Mouse (Mus musculus): ENCODE measurements at regions not wholly inside any gene's neighbourhood (a gene's known extent, or its start where the extent isn't known, plus 50 kb on each side); places are given as distances from the start of the nearest gene placed in this dataset. TPM values are rescaled to one million over a fixed set of nuclear protein-coding genes. Genes with fewer than 3 reads are reported as not detected.

GRCm38 (mm10) chr16:92899704-92900103 is 73.8 kb upstream of the Runx1 start:
- no peak overlapping the region for H3K9ac ChIP-seq
- no peak overlapping the region for H3K27ac ChIP-seq
- no peaks in the 10 kb centered on the region for H3K4me1 ChIP-seq (replicated peaks)
- no peak overlapping the region for H3K4me2 ChIP-seq
- 74% methylated on average over 1 of the region's 1 CpGs for WGBS
- H3K4me3 ChIP-seq, result no peak overlapping the region
- ATAC-seq (replicated peaks; ENCODE audit: insufficient number of reproducible peaks, insufficient read depth, low FRiP score, low read depth), result no peak
- H3K9me3 ChIP-seq (replicated peaks), result no peaks in the 10 kb centered on the region
- no peaks in the 10 kb centered on the region for H3K36me3 ChIP-seq
- peaks cover 42% of the 10 kb centered on the region for H3K27me3 ChIP-seq

DNA sequence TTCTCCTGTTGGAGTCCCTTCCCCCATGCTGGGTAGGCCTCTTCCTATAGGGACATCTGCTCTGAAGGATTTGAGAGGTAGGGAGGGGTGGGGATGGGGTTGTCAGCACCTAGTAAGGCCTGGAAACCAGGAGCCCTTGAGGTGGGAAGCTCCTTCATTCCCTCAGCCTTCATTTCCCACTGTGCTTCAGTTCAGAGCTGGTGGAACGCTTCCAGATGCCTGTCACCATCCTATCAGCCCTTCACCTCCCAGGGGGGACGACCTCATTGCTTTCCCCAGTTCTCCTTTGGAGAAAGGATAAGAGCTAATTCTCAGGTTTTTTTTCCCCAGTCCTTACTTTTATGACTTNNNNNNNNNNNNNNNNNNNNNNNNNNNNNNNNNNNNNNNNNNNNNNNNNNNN is 65.8 kb upstream of the Runx1 start:
- no peak overlapping the region for H3K4me2 ChIP-seq
- no peak overlapping the region for H3K9ac ChIP-seq
- H3K27me3 ChIP-seq, result peaks cover 64% of the 10 kb centered on the region
- no peaks in the 10 kb centered on the region for H3K36me3 ChIP-seq
- H3K9me3 ChIP-seq (replicated peaks), result no peaks in the 10 kb centered on the region
- H3K4me1 ChIP-seq (replicated peaks), result peaks cover 12% of the 10 kb centered on the region
- 12% methylated on average over 2 of the region's 2 CpGs for WGBS
- no peak overlapping the region for H3K27ac ChIP-seq
- no peak overlapping the region for H3K4me3 ChIP-seq
- ATAC-seq (replicated peaks; ENCODE audit: insufficient number of reproducible peaks, insufficient read depth, low FRiP score, low read depth), result peak; percentile 47; the same call in 1 of the 2 replicates

DNA sequence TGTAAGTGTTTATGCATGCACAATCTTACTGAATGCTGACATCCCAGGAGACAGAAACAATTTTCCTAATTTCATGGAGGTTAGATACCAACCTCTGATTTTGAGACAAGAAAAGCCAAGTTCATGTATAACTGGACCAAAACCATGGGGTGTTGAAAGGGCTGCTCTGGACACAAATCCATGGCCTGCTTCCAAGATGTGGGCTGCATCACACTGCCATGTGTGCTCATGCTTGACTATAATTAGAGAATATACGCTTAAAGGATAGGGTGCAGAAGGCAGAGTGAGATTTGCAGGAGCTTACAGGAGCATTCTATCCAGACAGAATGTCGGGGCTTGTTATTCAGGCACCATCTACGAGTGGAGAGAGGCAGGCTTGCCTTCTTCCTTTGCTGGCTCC is 64.8 kb upstream of the Runx1 start:
- no peaks in the 10 kb centered on the region for H3K36me3 ChIP-seq
- H3K4me3 ChIP-seq, result no peak overlapping the region
- H3K27me3 ChIP-seq, result peaks cover 65% of the 10 kb centered on the region
- no peak overlapping the region for H3K9ac ChIP-seq
- ATAC-seq (replicated peaks; ENCODE audit: insufficient number of reproducible peaks, insufficient read depth, low FRiP score, low read depth), result no peak
- H3K4me2 ChIP-seq, result no peak overlapping the region
- no peaks in the 10 kb centered on the region for H3K9me3 ChIP-seq (replicated peaks)
- H3K27ac ChIP-seq, result no peak overlapping the region
- WGBS, result 32% methylated on average over 3 of the region's 3 CpGs
- H3K4me1 ChIP-seq (replicated peaks), result peaks cover 12% of the 10 kb centered on the region

DNA sequence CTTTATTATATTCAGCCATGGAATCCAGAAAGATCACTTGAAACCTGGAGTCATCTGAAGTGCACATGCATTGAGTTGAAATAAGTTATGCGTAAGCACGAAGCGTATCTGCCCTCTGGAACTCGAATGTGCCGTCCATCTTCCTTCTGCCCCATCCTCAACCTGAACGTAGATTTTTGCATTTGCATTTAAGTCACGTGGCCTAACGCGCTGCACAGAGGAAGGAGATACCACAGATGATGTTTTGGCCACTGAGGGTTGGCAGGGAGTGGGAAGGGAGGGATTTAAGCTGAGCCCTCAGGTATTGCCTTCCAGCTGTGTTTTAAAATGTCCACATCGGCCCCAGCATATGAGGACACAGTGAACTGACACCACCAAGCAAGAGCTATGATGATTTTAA is 63.6 kb upstream of the Runx1 start:
- Histone ChIP-seq H3K4me1 (replicated peaks) (peaks cover 12% of the 10 kb centered on the region), H3K4me2 (no peak overlapping the region), H3K9ac (no peak overlapping the region), H3K27me3 (peaks cover 75% of the 10 kb centered on the region), H3K9me3 (replicated peaks) (no peaks in the 10 kb centered on the region), H3K27ac (no peak overlapping the region), H3K4me3 (no peak overlapping the region), H3K36me3 (no peaks in the 10 kb centered on the region)
- no peak for ATAC-seq (replicated peaks; ENCODE audit: insufficient number of reproducible peaks, insufficient read depth, low FRiP score, low read depth)
- 88% methylated on average over 10 of the region's 10 CpGs for WGBS

GRCm38 (mm10) chr16:92886226-92886625 is 60.3 kb upstream of the Runx1 start:
- no peaks in the 10 kb centered on the region for H3K9me3 ChIP-seq (replicated peaks)
- ATAC-seq (replicated peaks; ENCODE audit: insufficient number of reproducible peaks, insufficient read depth, low FRiP score, low read depth), result no peak
- peaks cover 81% of the 10 kb centered on the region for H3K27me3 ChIP-seq

GRCm38 (mm10) chr16:92883821-92884272 is 57.9 kb upstream of the Runx1 start:
- 7% methylated on average over 12 of the region's 12 CpGs for WGBS
- no peak overlapping the region for H3K9ac ChIP-seq
- H3K27ac ChIP-seq, result no peak overlapping the region
- H3K36me3 ChIP-seq, result no peaks in the 10 kb centered on the region
- no peaks in the 10 kb centered on the region for H3K9me3 ChIP-seq (replicated peaks)
- no peak overlapping the region for H3K4me3 ChIP-seq
- H3K4me2 ChIP-seq, result peak overlapping the region; percentile 14; the same call in 1 of the 2 replicates
- H3K4me1 ChIP-seq (replicated peaks), result peaks cover 11% of the 10 kb centered on the region
- peaks cover 86% of the 10 kb centered on the region for H3K27me3 ChIP-seq
- no peak for ATAC-seq (replicated peaks; ENCODE audit: insufficient number of reproducible peaks, insufficient read depth, low FRiP score, low read depth)

More at GRCm38 (mm10) chr16:92886226-92886625, 60.3 kb upstream of the Runx1 start:
- Histone ChIP-seq H3K4me3 (no peak overlapping the region), H3K4me1 (replicated peaks) (peaks cover 16% of the 10 kb centered on the region), H3K4me2 (no peak overlapping the region), H3K27ac (no peak overlapping the region), H3K9ac (no peak overlapping the region), H3K36me3 (no peaks in the 10 kb centered on the region)
- WGBS, result 92% methylated on average over 3 of the region's 3 CpGs

GRCm38 (mm10) chr16:92880356-92881043 is 54.6 kb upstream of the Runx1 start:
- Histone ChIP-seq H3K36me3 (no peaks in the 10 kb centered on the region), H3K27me3 (peaks cover 76% of the 10 kb centered on the region), H3K9me3 (replicated peaks) (no peaks in the 10 kb centered on the region), H3K4me2 (no peak overlapping the region), H3K27ac (no peak overlapping the region), H3K4me3 (no peak overlapping the region), H3K9ac (no peak overlapping the region), H3K4me1 (replicated peaks) (peaks cover 11% of the 10 kb centered on the region)
- no peak for ATAC-seq (replicated peaks; ENCODE audit: insufficient number of reproducible peaks, insufficient read depth, low FRiP score, low read depth)
- 71% methylated on average over 3 of the region's 3 CpGs for WGBS

DNA sequence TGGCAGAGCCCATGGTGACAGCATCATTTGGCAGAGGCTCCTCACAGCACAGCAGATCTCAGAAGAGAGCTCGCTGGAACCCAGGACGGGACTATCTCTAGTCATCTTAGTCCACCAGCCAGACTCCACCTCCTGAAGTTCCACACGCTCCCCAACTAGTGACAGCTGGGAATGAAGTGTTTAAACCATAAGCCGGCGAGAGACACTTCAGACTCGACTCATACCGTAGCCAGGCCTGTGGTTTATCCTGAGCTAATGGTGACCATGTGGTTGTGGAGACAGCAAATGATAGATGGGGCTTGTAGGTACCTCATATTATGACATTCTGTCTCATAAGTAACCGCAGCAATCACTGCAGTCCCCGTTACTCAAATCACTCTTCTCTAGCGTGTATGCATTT is 52.1 kb upstream of the Runx1 start:
- Histone ChIP-seq H3K9me3 (replicated peaks) (no peaks in the 10 kb centered on the region), H3K36me3 (no peaks in the 10 kb centered on the region), H3K9ac (no peak overlapping the region), H3K27me3 (peaks cover 69% of the 10 kb centered on the region), H3K4me2 (no peak overlapping the region), H3K27ac (no peak overlapping the region), H3K4me3 (no peak overlapping the region), H3K4me1 (replicated peaks) (no peaks in the 10 kb centered on the region)
- no peak for ATAC-seq (replicated peaks; ENCODE audit: insufficient number of reproducible peaks, insufficient read depth, low FRiP score, low read depth)
- 72% methylated on average over 10 of the region's 10 CpGs for WGBS

MicroRNA genes in the stretch of these regions (microRNA counts, 519-probe panel; counts per million panel counts)
- not detected for microRNA mmu-miR-802

Small RNA genes lying in the stretch of these regions (microRNA-seq; reads per million reads assigned to microRNA genes)
- gene Gm28003 (not detected), gene Mir802 (2.9 reads per million, percentile 10 among the genes with 10 or more reads in this experiment)

Measured in heart, embryonic 15.5 days (tissue).